In the genomic region with DNA sequence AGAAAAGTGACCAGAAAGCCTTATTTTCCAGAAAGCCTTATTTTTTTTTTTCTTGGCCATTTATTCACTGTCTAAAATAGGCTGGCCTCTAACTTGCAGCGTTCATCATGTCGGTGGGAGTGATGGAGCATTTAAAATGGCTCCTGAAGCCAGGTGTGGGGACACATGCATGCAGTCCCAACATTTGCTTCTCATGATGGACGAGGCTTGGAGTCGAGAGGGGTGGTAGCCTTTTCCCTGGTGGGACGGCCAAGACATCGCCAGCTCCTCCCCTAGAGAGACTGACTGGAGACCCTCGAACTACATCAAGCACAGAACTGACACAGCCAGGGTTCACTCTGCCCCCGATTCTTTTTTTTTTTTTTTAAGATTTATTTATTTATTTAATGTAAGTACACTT, we compare ENCODE assay signal across 8 mouse cellular contexts. TPM values are rescaled to one million over a fixed set of nuclear protein-coding genes. Genes with fewer than 3 reads are reported as not detected.
A peak's percentile ranks its signal among the peaks of the same experiment; 100 is the strongest.
DNase-seq lines count a peak whose midpoint lies in the region; ATAC-seq and TF ChIP-seq lines count a peak whose summit lies in the region.

No protein-coding gene starts in this region.

- TF ChIP-seq CTCF in liver, postnatal 0 days (IDR thresholded peaks at IDR 0.05; ENCODE audit: low read depth), result no peak

- H3K27me3 ChIP-seq in heart, embryonic 11.5 days (ENCODE audit: control insufficient read depth, insufficient read depth, low read length), result no peaks in the 10 kb centered on the region
- H3K27me3 ChIP-seq in forebrain, embryonic 15.5 days, result 0 out of 2 replicates have a peak, but pooled peaks cover 2% of the 10 kb centered on the region
- no peaks in the 10 kb centered on the region for H3K27me3 ChIP-seq in liver, postnatal 0 days (ENCODE audit: insufficient read depth, low read length)

- ATAC-seq in heart, embryonic 11.5 days (replicated peaks; ENCODE audit: insufficient number of reproducible peaks, low FRiP score, low TSS enrichment), result no peak
- peak; percentile 12; the same call in 1 of the 2 replicates for ATAC-seq in forebrain, embryonic 15.5 days (replicated peaks)
- no peak for ATAC-seq in liver, postnatal 0 days

- no peaks in the 10 kb centered on the region for H3K36me3 ChIP-seq in heart, embryonic 11.5 days (ENCODE audit: control insufficient read depth, insufficient read depth, low read length)
- no peaks in the 10 kb centered on the region for H3K36me3 ChIP-seq in forebrain, embryonic 15.5 days
- no peaks in the 10 kb centered on the region for H3K36me3 ChIP-seq in liver, postnatal 0 days (replicated peaks; ENCODE audit: insufficient read depth, low read length)

- peaks cover 16% of the 10 kb centered on the region; the same call in 1 of the 2 replicates for H3K4me1 ChIP-seq in heart, embryonic 11.5 days (ENCODE audit: control insufficient read depth, insufficient read depth, low read length)
- peaks cover 7% of the 10 kb centered on the region; the same call in 1 of the 2 replicates for H3K4me1 ChIP-seq in forebrain, embryonic 15.5 days
- H3K4me1 ChIP-seq in liver, postnatal 0 days (ENCODE audit: insufficient read depth), result no peaks in the 10 kb centered on the region; the same call in 1 of the 2 replicates

- H3K4me2 ChIP-seq in heart, embryonic 11.5 days, result peak overlapping the region; percentile 69
- peak overlapping the region; percentile 47 for H3K4me2 ChIP-seq in forebrain, embryonic 15.5 days (replicated peaks)
- H3K4me2 ChIP-seq in liver, postnatal 0 days (ENCODE audit: low read depth, low read length), result peak overlapping the region; percentile 62

- no peak for DNase-seq in heart, adult 9 months (ENCODE audit: low spot score in 2 of 2)
- peak; percentile 18 for DNase-seq in ES-CJ7 (ENCODE audit: low read depth, low spot score)
- DNase-seq in liver, postnatal 0 days, result no peak
- DNase-seq in urinary bladder, adult 18-20 months (ENCODE audit: low spot score in 2 of 2), result no peak
- no peak for DNase-seq in lung, adult 18-20 months
- DNase-seq in right cerebral cortex, postnatal 10 days (ENCODE audit: low spot score in 2 of 2), result no peak

- no peaks in the 10 kb centered on the region for H3K9me3 ChIP-seq in heart, embryonic 11.5 days (replicated peaks; ENCODE audit: control insufficient read depth, low read length)
- no peaks in the 10 kb centered on the region for H3K9me3 ChIP-seq in forebrain, embryonic 15.5 days
- H3K9me3 ChIP-seq in liver, postnatal 0 days (ENCODE audit: low read length), result no peaks in the 10 kb centered on the region

- 15% methylated on average over 8 of the region's 8 CpGs for WGBS in heart, embryonic 11.5 days (ENCODE audit: insufficient replicate concordance)
- 20% methylated on average over 8 of the region's 8 CpGs for WGBS in forebrain, embryonic 15.5 days
- 29% methylated on average over 8 of the region's 8 CpGs for WGBS in liver, postnatal 0 days (ENCODE audit: insufficient replicate concordance)

- H3K4me3 ChIP-seq in heart, embryonic 11.5 days (ENCODE audit: low read depth, low read length), result peak overlapping the region; percentile 39
- peak overlapping the region; percentile 33 for H3K4me3 ChIP-seq in forebrain, embryonic 15.5 days
- H3K4me3 ChIP-seq in liver, postnatal 0 days (ENCODE audit: low read depth, low read length), result peak overlapping the region; percentile 21

- peak overlapping the region; percentile 71; the same call in 1 of the 2 replicates for H3K9ac ChIP-seq in heart, embryonic 11.5 days (ENCODE audit: low read depth, low read length)
- H3K9ac ChIP-seq in forebrain, embryonic 15.5 days (replicated peaks), result 0 out of 2 replicates have a peak overlapping the region, but pooled peaks have one; percentile 33
- H3K9ac ChIP-seq in liver, postnatal 0 days (replicated peaks), result no peak overlapping the region

- H3K27ac ChIP-seq in heart, embryonic 11.5 days (ENCODE audit: low read depth, low read length), result no peak overlapping the region
- 0 out of 2 replicates have a peak overlapping the region, but pooled peaks have one; percentile 7 for H3K27ac ChIP-seq in forebrain, embryonic 15.5 days (replicated peaks)
- H3K27ac ChIP-seq in liver, postnatal 0 days (ENCODE audit: low read depth), result no peak overlapping the region

- no peak for TF ChIP-seq EP300 in liver, postnatal 0 days (IDR thresholded peaks at IDR 0.05; ENCODE audit: low read depth)

RNA-seq across cellular contexts. Expression of a gene that starts 13.6 kb away (rescaled TPM):
- polyA plus RNA-seq in heart, embryonic 11.5 days (2014; fragmentation: Nextera tagmentation; extraction: Ambion mirVana), result 55.1 and 60.1 TPM in 2 replicates
- polyA plus RNA-seq in forebrain, embryonic 15.5 days (2015; fragmentation: Nextera tagmentation; extraction: Ambion mirVana), result 90.4 and 95.4 TPM in 2 replicates
- polyA plus RNA-seq in liver, postnatal 0 days (2015; fragmentation: Nextera tagmentation; extraction: Ambion mirVana), result 21.0 and 24.3 TPM in 2 replicates
